Mouse (Mus musculus) small intestine, adult 2 months (tissue): ENCODE measurements around the gene Mef2a.

Source experiments
- CTCF ChIP-seq: fragments of 200-500 bp; IDR thresholded peaks from 2 replicates; pipeline ENCODE4 v1.5.1; 2012; ENCODE audit warnings: low read depth, mild to moderate bottlenecking, control low read depth, inconsistent platforms, low read length, moderate library complexity, mixed read lengths; ENCODE audit not compliant: insufficient replicate concordance, insufficient read length; ENCODE audit errors: extremely low read depth
- POLR2A ChIP-seq: fragments of 200-500 bp; IDR thresholded peaks from 2 replicates; pipeline ENCODE4 v1.6.1; 2012; ENCODE audit warnings: low read depth, mild to moderate bottlenecking, control low read depth, inconsistent platforms, low read length, moderate library complexity

GRCm38 (mm10) chr7:67227538-67227937, 145.1 kb downstream of the Mef2a start:
- TF ChIP-seq POLR2A (no peak), CTCF (no peak)
